In genomic region chr4:13267712-13268111, GRCm38 (mm10) we compare ENCODE assay signal across 9 mouse cellular contexts.
DNase-seq lines count a peak whose midpoint lies in the region.
"Had no signal": no experiment of that assay in that cellular context is flagged by ENCODE, and none has a peak within 500 bp of the region (broad histone marks: within the 10 kb centered on the region; RNA-seq: fewer than 3 reads in every experiment).

No protein-coding gene starts in this region.

- peak; percentile 9 for DNase-seq in adrenal gland, postnatal 10 days
- DNase-seq in adrenal gland, postnatal 4 days (ENCODE audit: low spot score in 2 of 2): no peak
- peak; percentile 25 for DNase-seq in lung, postnatal 14 days
- DNase-seq in lung, postnatal 4 days: no peak
- DNase-seq in heart, postnatal 14 days: peak; percentile 47 to 48
- DNase-seq in kidney, postnatal 36 days: peak; percentile 52 to 61
- no peak for DNase-seq in gastrocnemius, postnatal 25 days
- DNase-seq in spleen, adult 12 weeks (ENCODE audit: low spot score): no peak
- DNase-seq: thymus, postnatal 4 days had no signal

- intact Hi-C loops in heart, postnatal 14 days (cut with DNase I): loop anchor here (5.0 kb wide), 1 partner anchor 40 kb away; no protein-coding TSS in a partner anchor

Comparison
In these comparisons a context has a peak if more than half of its experiments do, and no peak if none do; other contexts are left out.
1. DNase-seq: peak in adrenal gland, postnatal 10 days (single experiment), lung, postnatal 14 days (single experiment), heart, postnatal 14 days (2 of 2) and kidney, postnatal 36 days (2 of 2); none in adrenal gland, postnatal 4 days (0 of 2), lung, postnatal 4 days (0 of 2), gastrocnemius, postnatal 25 days (single experiment) and spleen, adult 12 weeks (single experiment).